Mouse (Mus musculus) right cerebral cortex, adult 2 months (tissue): ENCODE measurements at regions not wholly inside any gene's neighbourhood (a gene's known extent, or its start where the extent isn't known, plus 50 kb on each side); places are given as distances from the start of the nearest gene placed in this dataset.
A peak's percentile ranks its signal among the peaks of the same experiment; 100 is the strongest.
"Not testable (repeated sequence)": the region's sequence is repeated elsewhere in the genome, so short reads cannot be mapped to it uniquely, and the experiment has no call there.

Experiments used
- DNase-seq, 2 experiments: peaks; one replicate each; pipeline ENCODE4 v3.0.0; 2021 to 2022; ENCODE audit warnings: low spot score in 2 of 2

GRCm38 (mm10) chr12:62631888-62632490, 1109.0 kb downstream of the Lrfn5 start:
- DNase-seq = peak in 1 of 2 experiments; percentile 4

GRCm38 (mm10) chr12:62664602-62665001, 1141.7 kb downstream of the Lrfn5 start:
- no peak for DNase-seq

GRCm38 (mm10) chr12:62707198-62707597, 1184.2 kb downstream of the Lrfn5 start:
- DNase-seq = not testable (repeated sequence)
